Mouse (Mus musculus) embryo, embryonic 11.5 days (tissue): Measurements from ENCODE around the gene Lsm12.

ENCODE experiments used
- DNase-seq: peaks from one replicate; pipeline ENCODE4 v3.0.0-alpha.2; 2012; ENCODE audit warnings: low read depth, low spot score

Gene Lsm12

GRCm38 (mm10) chr11:102117386-102117785 lies 67.7 kb downstream of the Lsm12 start:
- no peak for DNase-seq

- no peak for DNase-seq
These were observed 68.9 kb downstream of the Lsm12 start for GRCm38 (mm10) chr11:102116241-102116640.
